Mouse (Mus musculus) forebrain, embryonic 14.5 days (tissue): ENCODE measurements at regions not wholly inside any gene's neighbourhood (a gene's known extent, or its start where the extent isn't known, plus 50 kb on each side); places are given as distances from the start of the nearest gene placed in this dataset.
A peak's percentile ranks its signal among the peaks of the same experiment; 100 is the strongest.

Experiments used
- ATAC-seq: fragments of 200-750 bp; cut with Nextera tagmentation; 2 replicates; pipeline ENCODE4 v1.8.0; 2017; ENCODE audit warnings: mild to moderate bottlenecking, moderate library complexity
- DNase-seq: peaks from one replicate; pipeline ENCODE4 v3.0.0-alpha.2; 2015; ENCODE audit warnings: low spot score
- H3K27ac ChIP-seq: fragments of 300-500 bp; sonication (generic); 2 replicates; pipeline ENCODE4 v1.5.1; 2014; ENCODE audit warnings: low read depth, mild to moderate bottlenecking, control low read depth, low read length, moderate library complexity
- H3K27me3 ChIP-seq: fragments of 300-500 bp; sonication (generic); replicated peaks from 2 replicates; pipeline ENCODE4 v1.6.1; 2014; ENCODE audit warnings: low read length, control low read depth, mixed read lengths; ENCODE audit not compliant: control insufficient read depth, insufficient read depth
- H3K36me3 ChIP-seq: fragments of 300-500 bp; sonication (generic); 2 replicates; pipeline ENCODE4 v1.6.1; 2014; ENCODE audit warnings: low read length, control low read depth; ENCODE audit not compliant: control insufficient read depth, insufficient read depth
- H3K4me1 ChIP-seq: fragments of 300-500 bp; sonication (generic); 2 replicates; pipeline ENCODE4 v1.6.1; 2014; ENCODE audit warnings: antibody characterized with exemption, low read length, control low read depth; ENCODE audit not compliant: control insufficient read depth, insufficient read depth
- H3K4me2 ChIP-seq: fragments of 300-500 bp; sonication (generic); 2 replicates; pipeline ENCODE4 v1.6.1; 2014; ENCODE audit warnings: mild to moderate bottlenecking, control low read depth, low read length
- H3K4me3 ChIP-seq: fragments of 300-500 bp; sonication (generic); 2 replicates; pipeline ENCODE4 v1.5.1; 2014; ENCODE audit warnings: low read depth, low read length, control low read depth
- H3K9ac ChIP-seq: fragments of 300-500 bp; sonication (generic); 2 replicates; pipeline ENCODE4 v1.6.1; 2014; ENCODE audit warnings: mild to moderate bottlenecking, low read length, control low read depth, moderate library complexity
- H3K9me3 ChIP-seq: fragments of 300-500 bp; sonication (generic); replicated peaks from 2 replicates; pipeline ENCODE4 v1.6.1; 2016; ENCODE audit warnings: low read length, control low read depth, mixed read lengths; ENCODE audit not compliant: control insufficient read depth
- WGBS: fragments of 180-500 bp; shearing (Covaris S2); extraction: QIAGEN DNeasy Blood & Tissue Kit; methylation state at CpG from one replicate; pipeline ENCODE4 v1.1.7; 2014; 5-methylcytosine and 5-hydroxymethylcytosine counted together

DNA sequence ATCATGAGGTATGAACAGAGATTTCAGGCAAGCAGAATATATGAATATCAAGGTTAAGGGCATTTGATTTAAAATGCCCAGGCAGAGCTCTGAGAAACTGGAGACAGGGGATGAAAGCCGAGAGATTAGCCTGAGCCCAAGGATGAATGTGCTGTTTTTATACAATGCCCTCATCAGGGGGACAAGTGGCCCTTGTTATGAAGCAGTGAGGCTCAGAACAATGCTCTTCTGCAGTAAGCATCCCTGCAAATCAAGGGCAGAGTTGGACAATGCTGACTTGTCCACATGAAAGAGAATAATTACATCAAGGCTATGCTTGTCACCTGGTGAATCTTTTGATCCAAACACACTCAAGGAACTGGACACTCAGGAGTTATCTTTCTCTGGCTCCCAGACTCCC is 348.1 kb upstream of the Adgra3 start:
- Histone ChIP-seq H3K4me3 (no peak overlapping the region), H3K9ac (no peak overlapping the region), H3K9me3 (no peaks in the 10 kb centered on the region), H3K4me2 (no peak overlapping the region), H3K27ac (no peak overlapping the region), H3K4me1 (no peaks in the 10 kb centered on the region), H3K27me3 (no peaks in the 10 kb centered on the region), H3K36me3 (no peaks in the 10 kb centered on the region)
- 7% methylated on average over 1 of the region's 1 CpGs for WGBS
- DNase-seq = peak; percentile 23
- ATAC-seq = peak; percentile 56

GRCm38 (mm10) chr5:50406520-50406919 is 347.7 kb upstream of the Adgra3 start:
- DNase-seq (peak; percentile 60), ATAC-seq (peak; percentile 75)
- 26% methylated on average over 3 of the region's 3 CpGs for WGBS

More at GRCm38 (mm10) chr5:50406520-50406919, 347.7 kb upstream of the Adgra3 start:
- Histone ChIP-seq H3K27ac (no peak overlapping the region), H3K4me3 (no peak overlapping the region), H3K9ac (no peak overlapping the region), H3K36me3 (no peaks in the 10 kb centered on the region), H3K4me1 (no peaks in the 10 kb centered on the region), H3K9me3 (no peaks in the 10 kb centered on the region), H3K27me3 (no peaks in the 10 kb centered on the region), H3K4me2 (no peak overlapping the region)
